Mouse (Mus musculus) stomach, postnatal 0 days (tissue): ENCODE results near the gene Chrdl2.

Experiments used
- CTCF ChIP-seq: IDR thresholded peaks from 2 replicates; pipeline ENCODE4 v1.5.1; 2016; ENCODE audit warnings: antibody characterized with exemption, low read depth, mild to moderate bottlenecking, moderate library complexity
- EP300 ChIP-seq: optimal IDR thresholded peaks from 2 replicates; pipeline ENCODE3; 2016; ENCODE audit warnings: antibody characterized with exemption

DNA sequence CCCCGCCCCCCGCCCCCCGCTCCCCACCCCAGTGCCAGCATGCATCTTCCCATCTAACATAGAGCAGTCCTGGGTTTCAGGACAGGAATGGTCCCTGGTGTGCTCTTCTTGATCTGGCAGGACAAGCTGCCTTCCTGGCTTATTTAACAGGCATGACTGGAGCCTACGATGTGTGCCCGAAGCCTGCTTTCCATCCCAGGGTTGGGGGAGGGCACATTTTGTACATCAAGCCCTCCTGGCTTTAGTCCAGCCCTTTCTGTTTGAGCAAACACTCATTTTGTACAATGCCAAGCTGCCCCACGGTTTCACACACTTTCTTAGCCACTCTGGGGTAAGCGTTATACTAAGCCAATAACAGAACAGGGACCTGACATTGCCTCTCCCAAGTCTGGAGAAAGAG lies 30.1 kb downstream of the Chrdl2 start:
- TF ChIP-seq EP300 (no peak), CTCF (no peak)
